12 mouse cellular contexts compared by ENCODE assay signal in the genomic region with DNA sequence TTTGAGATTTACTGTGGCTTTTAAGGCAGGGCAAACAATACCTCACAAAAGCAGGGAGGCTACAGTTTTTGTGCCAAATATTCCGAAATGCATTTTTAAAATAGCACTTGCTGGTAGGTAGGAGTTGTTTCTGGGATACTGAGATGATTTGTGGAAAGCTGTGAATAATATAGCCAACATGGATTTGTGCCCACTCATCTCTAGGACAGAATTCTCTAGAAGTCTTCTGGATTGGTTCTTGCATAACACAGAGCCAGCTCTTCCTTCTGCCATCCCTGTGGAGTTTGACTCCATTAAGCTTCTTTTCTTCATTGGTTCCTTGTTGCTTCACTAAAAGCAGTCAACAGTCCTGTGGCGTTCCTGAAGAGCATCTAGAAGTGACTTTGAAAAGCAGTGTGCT.
"Had no signal": no experiment of that assay in that cellular context is flagged by ENCODE, and none has a peak within 500 bp of the region (broad histone marks: within the 10 kb centered on the region; RNA-seq: fewer than 3 reads in every experiment).

No protein-coding gene starts in this region.

- DNase-seq: kidney, adult 2 months; kidney, postnatal 25 days; liver; liver, embryonic 13.5 days; lung, adult 2 months; lung, postnatal 14 days; lung, postnatal 4 days; midbrain, embryonic 14.5 days; spleen, adult 18-20 months; thymus, adult 18-20 months; thymus, postnatal 36 days had no signal

- ATAC-seq: intestine, postnatal 0 days had no signal
